Mouse (Mus musculus) heart, adult 9 months (tissue): ENCODE measurements at regions not wholly inside any gene's neighbourhood (a gene's known extent, or its start where the extent isn't known, plus 50 kb on each side); places are given as distances from the start of the nearest gene placed in this dataset.

Source experiments
- DNase-seq, 2 experiments: peaks; one replicate each; pipeline ENCODE4 v3.0.0; 2022; ENCODE audit warnings: low spot score in 2 of 2

DNA sequence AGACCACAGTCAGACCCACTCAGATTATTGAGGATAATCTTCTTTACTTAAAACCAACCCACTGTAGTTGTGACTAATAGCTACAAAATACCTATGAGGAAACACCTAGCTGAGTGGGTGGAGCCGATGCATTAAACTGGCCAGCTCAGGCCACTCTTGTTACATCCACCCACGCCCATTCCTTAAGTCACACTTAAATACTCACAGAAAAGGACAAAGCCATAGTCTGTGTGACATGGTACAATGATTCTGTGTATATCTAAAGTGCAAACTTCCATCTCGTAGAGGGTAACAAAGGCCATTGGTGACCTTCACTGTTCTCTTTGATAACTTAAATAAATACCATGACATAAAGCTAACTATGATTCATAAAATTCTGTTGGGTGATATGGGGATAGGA, 103.7 kb upstream of the Arhgap5 start:
- no peak for DNase-seq

DNA sequence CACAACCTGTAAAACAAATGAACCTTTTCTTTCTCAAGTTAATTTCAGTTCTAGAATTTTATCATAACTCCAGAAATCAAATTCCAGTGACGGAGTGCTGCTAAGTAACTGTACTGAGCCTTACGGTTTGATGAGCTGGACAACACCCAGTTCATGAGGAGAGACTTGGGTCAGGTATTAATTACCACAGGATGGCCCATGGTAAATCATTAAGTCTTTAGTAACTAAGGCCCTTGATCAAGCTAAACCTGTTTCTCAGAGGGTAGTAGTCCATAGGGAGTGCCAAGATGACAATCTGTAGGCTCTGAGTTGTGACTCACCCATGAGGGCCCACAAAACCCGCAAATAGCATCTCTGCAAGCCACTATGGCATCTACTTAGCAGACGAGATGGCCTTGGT, 101.1 kb upstream of the Arhgap5 start:
- no peak for DNase-seq

DNA sequence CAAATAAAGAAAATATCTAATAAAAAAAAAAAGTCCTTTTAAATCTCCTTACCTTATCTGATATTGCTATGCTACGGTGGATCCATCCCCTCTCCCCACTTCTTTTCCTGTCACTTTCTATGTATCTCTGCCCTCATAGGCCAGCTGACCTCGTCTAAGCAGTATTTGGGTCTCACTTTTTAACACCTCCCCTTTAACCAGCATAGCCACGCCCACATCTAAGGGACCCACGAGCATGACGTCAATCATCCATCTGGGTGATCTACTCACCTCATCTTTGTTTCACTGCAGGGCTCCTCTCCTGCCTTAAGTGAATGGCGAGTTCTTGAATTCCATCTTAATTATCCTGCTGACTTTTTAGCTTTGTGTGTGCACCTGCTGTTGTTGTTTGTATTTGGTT, 97.4 kb upstream of the Arhgap5 start:
- DNase-seq: no peak

DNA sequence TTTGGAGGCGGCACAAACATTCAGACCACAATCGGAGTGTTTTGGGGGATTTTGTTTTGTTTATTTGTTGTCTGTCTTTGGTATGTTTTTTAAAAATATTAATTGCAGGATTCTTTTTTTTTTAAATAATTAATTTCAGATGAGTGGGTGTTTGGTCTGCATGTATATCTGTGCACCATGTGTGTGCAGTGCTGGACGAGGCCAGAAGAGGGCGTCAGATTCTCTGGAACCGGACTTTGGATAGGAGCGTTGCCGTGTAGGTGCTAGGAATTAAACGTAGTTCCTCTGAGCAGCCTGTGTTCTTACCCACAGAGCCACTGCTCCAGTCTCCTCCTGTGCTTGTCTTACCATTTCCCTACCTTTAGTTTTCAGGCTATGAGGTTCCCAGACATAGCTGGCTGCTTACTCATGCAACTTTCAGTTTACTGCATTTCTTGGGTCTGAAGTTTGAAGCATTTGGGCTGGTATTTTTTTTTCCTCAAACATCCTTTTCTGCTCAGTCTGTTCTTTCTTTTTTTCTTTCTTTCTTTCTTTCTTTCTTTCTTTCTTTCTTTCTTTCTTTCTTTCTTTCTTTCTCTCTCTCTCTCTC, 95.4 kb upstream of the Arhgap5 start:
- no peak for DNase-seq

DNA sequence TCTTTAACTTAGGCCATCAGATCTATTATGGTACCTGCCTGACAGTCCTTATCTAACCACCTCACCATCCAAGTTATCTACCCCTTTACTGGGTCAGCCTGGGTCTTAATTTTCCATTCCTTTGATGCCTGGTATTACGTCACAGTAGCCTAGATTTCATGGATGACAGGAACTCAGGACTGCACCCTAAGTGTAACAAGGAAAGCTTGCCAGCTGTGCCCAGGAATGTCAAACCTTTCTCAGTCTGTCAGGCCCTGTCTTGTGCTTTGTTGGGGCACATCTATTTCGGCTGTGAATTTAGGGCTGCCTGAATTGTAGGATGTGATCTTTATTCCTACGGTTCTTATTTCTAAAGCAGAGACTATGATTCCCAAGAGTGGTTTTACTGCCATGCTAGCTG, 94.6 kb upstream of the Arhgap5 start:
- no peak for DNase-seq

DNA sequence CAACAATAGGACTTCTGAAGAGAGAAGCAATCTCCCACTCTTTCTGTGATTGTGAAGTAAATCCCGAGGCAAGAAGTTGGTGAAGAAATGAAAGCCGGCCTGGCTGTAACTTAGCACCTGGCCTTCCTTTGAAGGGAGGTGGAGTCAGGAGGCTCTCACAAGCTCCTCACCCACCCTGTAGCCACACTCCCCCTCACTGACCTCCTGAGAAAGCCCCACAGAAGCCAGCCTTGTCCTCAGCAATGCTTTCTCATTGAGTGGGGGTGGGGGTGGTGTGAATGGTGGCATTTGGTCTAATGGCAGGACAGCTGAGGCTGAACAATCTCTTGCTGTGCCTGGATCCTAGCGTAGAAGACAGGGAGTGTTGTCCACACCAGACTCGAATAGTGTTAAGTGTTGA, 91.6 kb upstream of the Arhgap5 start:
- DNase-seq: no peak

DNA sequence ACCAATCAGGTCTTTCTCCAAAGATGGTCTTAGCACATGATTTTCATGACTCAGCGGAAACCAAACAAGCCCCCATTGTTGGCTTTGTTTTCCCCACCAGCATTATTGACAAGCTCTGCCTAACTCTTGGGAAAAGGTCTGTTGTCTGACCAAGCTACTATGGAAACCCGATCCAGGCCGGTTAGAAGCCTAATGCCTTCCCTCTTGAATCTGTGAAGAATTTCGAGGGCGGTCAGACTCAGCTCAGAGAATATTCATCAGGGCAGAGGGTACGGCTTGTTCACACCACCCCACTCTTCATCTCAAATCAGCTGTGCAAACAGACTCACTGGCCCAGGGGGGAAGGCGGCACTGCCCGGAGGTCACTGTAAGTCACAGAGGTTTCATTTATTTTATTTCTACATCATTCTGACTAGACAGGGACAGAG, 90.7 kb upstream of the Arhgap5 start:
- DNase-seq: no peak

DNA sequence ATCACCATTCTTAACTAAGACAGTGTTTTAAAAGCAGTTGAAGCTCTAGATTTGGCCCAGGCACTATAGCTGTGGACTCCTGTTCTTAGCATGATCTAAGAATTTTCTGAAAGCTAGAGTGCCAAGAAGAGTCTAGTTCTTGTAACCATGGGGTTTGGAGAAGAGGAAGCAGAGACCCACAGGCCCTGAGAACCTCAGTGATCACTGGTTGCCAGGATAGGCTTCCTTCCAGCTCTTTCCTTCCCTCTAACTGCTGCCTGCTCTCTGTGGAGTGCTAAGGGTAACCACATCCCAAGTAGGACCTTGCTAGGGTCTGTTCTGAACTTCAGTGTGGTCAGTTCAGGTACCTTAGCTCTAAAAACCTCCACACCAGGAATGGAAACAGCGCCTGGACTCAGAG, 81.0 kb upstream of the Arhgap5 start:
- no peak for DNase-seq

DNA sequence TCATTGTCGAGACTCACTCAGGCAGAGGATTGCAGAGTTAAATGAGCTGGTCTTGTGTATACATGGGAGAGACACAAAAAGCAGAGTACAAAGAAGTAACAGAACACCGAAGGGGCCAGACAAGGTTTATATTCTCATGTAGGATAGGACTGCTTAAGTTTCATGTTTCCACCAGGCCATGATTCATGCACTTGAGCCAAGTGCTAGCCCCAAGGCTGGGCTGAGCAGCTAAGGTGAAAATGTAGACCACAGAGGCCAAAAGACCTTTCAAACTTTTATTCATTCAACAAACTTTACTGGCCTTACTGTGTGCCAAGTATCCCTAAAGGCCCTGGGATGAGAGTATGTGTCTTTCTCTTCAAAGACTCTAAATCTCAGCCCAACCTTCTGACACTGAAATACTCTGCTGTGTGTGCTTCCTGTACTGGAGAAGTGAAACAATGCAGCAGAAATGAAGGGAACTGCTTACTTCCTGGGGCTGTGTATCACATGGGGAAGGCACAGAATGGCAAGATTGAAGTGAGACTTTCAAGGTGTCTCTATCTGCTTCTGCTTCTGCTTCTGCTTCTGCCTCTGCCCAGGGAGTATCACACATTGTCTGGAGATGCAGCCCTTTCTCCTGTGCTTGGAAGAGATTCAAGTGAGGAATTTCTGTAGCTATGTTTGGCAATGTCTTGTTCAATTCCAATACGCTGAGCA, 79.3 kb upstream of the Arhgap5 start:
- no peak for DNase-seq

DNA sequence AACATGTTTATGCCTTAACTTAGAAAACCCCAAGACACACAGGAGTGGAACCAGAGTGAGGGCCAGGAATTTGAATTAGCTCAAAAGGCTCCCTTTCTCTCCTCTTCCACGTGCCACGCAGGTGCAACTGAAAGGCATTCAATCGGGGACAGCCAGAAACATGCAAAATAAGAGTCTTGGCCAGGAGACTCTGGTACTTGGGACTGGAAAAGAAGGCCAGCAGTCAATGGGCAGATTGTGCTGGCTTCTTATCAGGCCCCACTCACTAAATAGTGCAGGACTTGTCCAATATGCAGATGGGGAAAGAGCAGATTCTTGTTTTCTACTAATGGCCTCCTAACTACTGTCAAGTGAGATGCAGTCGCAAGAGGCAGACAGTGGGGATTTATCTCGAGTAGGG, 73.8 kb upstream of the Arhgap5 start:
- no peak for DNase-seq

DNA sequence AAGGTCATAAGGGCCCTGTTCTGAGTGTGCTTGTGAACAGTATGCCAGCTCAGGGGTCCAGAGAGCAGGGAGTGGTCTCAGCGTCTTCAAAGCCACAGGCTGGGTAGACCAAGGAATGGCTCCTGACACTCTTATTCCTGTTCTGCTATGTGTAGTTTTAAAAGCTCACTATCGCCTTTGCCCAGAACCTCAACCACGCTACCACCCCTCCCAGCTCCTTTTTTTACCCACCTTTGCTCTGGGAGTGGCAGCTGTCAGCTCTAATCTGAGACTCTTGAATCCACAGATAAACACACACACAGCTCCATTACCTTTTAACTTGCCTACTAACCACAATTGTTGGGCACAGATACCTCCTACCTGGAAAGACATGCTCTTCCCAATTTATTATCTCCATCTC, 71.8 kb upstream of the Arhgap5 start:
- no peak for DNase-seq

DNA sequence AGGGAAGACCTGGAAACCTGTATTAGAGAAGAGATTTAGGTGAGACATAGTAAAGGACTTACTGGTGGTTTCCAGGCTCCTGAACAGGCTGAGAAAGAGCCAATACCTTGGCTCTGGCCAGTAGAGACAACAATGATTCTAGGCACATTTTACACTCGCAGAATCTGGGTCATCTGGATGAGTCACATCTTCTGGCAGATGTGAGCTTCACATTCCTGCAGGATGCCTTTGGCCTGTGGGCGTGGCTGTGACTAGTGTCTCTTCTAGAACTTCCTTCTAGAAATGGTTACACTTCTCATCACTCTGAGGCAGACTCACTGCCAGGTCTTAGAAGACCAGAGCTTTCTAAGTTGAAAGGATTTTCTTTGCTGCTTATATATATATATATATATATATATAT, 69.8 kb upstream of the Arhgap5 start:
- DNase-seq: no peak

DNA sequence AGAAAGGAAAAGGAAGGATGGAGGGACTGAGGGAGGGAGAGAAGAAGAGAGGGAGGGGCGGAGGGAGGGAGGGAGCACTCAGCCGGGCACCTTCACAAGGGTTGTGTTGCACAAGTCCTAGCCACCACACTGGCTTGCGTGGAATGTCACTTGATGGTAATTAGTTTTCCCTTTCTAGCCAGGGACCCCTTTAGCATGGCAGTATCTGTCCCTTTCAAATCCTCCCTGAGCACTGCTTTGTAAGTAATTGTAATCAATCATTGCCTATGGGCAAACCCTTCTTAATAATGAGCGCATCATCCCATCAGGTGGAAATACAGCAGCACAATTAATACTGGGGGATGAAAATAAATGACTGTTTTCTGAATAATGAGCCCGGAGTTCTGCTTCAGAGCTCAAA, 68.5 kb upstream of the Arhgap5 start:
- DNase-seq: no peak

DNA sequence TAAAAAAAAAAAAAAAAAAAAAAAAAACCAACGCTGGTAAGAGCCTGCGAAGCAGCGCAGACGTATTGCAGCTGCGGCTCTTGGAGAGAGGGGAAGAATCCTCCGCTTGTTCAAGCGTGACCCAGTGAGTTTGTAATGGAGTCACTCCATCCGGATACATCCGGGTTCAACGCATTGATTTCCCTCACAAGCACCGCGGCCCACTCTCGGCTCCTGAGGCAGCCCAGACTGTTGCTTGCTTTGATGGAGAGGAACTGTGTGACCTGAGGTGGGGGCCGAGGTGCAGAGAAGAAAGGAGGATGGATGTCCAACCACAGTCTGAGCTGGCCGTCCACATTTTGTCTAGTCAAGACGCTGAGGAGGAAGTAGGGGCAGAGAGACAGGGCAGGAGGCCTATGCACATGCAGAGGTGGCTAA, 68.0 kb upstream of the Arhgap5 start:
- no peak for DNase-seq

DNA sequence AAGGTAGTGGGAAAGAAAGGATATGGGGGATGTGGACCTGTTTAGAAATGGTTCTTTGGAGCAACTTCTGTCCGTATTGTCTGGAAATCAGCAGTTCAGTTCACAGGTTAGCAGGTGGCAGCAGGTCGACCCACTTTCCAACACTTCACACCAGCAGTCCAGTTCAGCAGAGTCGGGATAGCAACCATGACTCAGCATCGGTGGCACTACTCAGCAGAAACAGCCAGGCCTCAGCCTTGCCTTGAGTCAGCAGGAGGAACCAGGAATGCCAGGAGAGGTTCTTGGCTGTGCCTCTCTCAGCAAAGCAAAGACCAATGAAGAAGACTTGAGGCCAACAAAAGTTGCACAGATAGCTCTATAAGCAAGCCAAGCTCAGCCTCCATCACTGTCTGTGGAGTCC, 66.8 kb upstream of the Arhgap5 start:
- DNase-seq: no peak

DNA sequence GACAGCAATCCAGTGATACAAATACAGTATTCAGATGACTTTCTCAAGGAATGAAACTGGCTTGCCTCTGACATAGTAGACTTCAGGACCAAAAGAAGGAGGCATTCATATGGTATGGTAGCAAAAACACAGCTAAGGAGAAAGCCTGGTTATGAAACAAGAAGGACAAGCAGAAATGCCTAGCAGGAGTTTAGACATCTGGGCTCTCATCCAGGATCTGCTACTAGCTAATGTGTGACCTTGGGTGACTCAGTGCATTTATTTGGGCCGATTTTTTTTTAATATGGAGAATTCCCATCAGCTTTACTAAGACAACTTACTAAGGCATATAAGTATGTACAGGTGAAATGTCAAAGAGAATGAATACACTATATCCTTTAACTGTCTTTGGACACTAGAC, 64.5 kb upstream of the Arhgap5 start:
- DNase-seq: peak in 1 of 2 experiments; percentile 4

DNA sequence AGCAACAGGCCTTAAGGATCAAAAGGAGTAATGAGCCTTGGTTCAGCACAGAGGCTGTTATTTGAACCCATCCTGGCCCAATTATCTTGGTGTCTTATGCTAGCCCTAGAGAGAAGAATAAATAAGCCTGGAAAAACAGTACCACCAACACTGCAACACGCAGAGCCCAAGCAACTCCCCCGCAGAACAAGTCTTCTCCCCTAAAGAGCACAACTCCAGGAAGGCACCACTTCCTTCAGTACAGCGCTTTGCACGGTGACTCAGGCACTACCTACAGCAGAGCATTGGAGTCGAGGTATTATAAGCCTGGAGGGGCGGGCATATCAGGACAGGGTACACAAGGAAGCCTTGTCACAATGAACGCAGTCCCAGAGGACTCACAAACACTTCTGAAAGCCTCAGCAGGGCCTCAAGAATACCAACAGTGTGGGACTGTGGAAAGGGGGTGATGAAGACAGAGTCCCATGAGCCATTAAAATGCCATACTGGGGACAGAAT, 62.9 kb upstream of the Arhgap5 start:
- no peak for DNase-seq

DNA sequence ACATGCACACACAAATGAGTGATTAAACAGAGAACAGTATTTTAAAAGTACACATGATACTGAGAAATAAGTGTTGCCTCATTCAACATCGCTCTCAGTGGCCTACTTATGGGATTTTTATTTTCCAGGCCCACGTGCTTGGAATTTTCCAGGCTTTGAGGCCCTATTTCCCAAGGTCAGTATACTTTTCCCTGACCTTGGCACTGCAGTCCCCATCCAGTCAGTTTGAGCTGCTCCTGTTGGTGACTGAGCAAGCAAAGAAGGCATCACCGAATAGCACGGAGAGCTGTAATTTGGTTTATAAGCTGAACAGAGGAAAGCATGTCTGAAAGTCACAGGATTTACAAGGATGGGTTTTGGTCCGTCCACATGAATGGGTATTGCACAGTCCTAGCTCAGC, 61.4 kb upstream of the Arhgap5 start:
- DNase-seq: no peak

DNA sequence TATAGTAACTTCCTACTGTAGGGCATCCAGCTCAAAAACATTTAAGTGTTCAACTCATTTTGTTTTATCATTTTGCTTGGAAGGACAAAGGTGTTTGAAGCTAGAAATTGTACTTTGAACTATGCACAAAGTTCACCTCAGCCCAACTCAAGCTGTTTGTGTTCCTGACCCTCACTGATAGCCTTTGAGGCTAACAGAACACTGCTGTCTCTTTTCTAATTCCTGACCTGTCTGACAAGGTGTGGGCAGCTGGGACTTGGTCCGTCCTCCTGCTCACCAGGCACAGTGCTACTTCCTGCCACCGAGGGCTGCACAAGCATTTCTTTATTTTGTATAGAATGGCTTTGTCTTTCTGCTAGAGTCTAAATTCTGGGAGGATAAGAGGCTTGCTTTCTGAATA, 58.0 kb upstream of the Arhgap5 start:
- DNase-seq: no peak

DNA sequence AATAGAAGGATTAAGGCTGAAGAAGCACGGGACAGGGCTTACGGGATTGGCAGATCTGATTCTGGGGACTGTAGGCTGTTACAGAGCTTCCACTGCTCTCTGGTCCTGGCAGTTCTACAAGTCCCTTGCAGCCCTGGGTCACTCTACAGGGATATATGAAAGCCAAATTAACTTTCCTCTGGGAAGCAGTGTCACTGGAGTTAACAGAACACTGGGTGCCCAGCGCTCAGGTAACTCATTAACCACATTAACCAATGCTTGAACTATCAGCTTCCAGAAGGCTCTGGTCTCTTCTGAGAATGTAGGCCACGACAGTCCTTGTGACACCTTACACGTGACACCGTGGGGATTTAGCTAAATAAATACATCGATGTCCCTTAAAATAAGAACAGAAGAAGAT, 57.3 kb upstream of the Arhgap5 start:
- DNase-seq: no peak

DNA sequence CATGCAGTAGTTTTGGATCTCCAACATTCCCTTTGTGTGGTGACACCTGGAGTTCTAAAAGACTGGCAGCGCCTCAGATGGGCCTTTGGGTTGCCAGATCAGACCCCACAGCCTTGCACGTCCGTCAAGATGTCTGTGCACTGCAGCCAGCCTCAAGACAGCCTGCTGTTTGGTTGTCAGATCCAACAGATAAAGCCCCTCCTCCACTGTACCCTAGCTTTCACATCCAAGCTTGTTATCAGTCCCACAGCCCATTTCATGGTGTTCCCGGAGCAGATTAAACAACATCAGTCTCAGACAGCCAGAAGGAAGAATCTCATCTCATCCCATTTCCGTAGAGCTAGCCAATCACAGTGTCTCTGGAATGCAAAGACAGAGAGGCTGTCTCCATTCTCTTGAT, 56.3 kb upstream of the Arhgap5 start:
- DNase-seq: no peak

DNA sequence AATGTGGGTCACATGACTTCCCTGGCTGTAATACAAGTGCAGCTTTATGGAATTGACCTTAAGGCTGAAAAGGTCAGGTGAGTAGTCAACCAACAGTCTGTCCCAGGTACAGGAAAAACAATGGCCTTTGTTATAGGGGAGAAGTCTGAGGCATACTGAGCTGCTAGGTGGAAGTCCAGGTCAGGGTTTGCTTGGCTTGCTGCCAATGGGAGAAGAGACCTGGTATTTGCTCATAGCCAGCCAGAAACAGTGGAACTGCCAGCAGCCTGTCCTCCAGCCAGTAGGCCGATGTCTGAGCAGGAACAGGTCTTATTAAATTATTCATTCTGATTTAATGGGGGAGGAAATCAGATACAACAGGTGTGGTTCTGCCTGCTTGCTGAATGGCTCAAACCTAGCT, 55.6 kb upstream of the Arhgap5 start:
- DNase-seq: peak in 1 of 2 experiments; percentile 8

DNA sequence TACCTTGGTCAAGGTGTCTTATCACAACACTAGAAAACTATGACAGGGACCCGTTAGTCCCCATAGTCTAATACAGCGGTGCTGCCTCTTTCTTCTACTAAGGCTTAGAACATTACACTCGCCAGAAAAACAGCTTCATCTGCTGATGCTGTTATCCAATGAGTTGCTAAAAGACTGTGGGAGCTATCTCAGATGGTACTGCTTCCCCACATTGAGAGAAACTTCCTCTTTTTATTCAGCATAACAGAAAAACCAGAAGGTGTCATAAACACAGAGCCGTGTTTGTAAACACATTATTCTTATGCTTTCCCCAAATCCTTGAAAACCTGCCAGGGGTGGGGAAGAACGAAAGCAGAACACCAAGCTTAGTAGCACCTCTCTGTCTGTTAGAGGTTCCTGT, 49.9 kb upstream of the Arhgap5 start:
- DNase-seq: no peak
